ENCODE assay signal across 27 mouse cellular contexts in the genomic region with DNA sequence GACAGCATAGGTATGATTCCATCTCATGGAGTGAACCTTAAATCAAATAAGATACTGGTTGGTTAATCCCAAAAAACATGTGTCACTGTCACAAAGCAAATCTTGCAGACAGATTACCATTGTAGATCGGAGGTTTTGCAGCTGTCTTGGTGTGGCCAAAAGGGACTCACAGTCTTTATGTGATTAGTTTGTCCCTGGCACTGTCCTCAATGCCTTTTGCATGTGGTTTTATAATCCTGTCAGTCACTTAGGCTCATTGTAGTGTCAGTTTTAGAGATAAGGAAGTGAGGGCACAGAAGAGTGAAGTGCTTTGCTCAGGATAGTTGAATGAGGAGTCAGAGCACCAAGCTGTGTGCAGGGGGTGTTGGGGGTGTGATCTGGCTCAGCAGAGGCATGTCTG. TPM values are rescaled to one million over a fixed set of nuclear protein-coding genes. Genes with fewer than 3 reads are reported as not detected.
"Had no signal": no experiment of that assay in that cellular context is flagged by ENCODE, and none has a peak within 500 bp of the region (broad histone marks: within the 10 kb centered on the region; RNA-seq: fewer than 3 reads in every experiment).

No protein-coding gene starts in this region.

- H3K4me1 ChIP-seq: lung, embryonic 15.5 days; midbrain, embryonic 10.5 days; midbrain, embryonic 12.5 days; neural tube, embryonic 13.5 days; neural tube, embryonic 15.5 days; stomach, embryonic 15.5 days had no signal

- H3K27me3 ChIP-seq: lung, embryonic 15.5 days; midbrain, embryonic 12.5 days; neural tube, embryonic 13.5 days; neural tube, embryonic 15.5 days; stomach, embryonic 15.5 days had no signal

- H3K4me2 ChIP-seq: lung, embryonic 15.5 days; midbrain, embryonic 12.5 days; neural tube, embryonic 13.5 days; neural tube, embryonic 15.5 days; stomach, embryonic 15.5 days had no signal

- DNase-seq: liver, postnatal 0 days; lung, adult 2 months; lung, postnatal 14 days; lung, postnatal 36 days; midbrain, embryonic 14.5 days; retina, postnatal 1 day; right cerebral cortex, adult 18-20 months; right cerebral cortex, postnatal 25 days; thymus, adult 2 months; thymus, postnatal 25 days; thymus, postnatal 4 days had no signal

- H3K9ac ChIP-seq: liver, postnatal 0 days; lung, embryonic 15.5 days; midbrain, embryonic 12.5 days; neural tube, embryonic 13.5 days; neural tube, embryonic 15.5 days; stomach, embryonic 15.5 days had no signal

- H3K27ac ChIP-seq: lung, embryonic 15.5 days; macrophage; midbrain, embryonic 10.5 days; midbrain, embryonic 12.5 days; neural tube, embryonic 13.5 days; neural tube, embryonic 15.5 days; stomach, embryonic 15.5 days; stomach, postnatal 0 days had no signal

- ATAC-seq: liver, postnatal 0 days; lung, postnatal 0 days; midbrain, embryonic 16.5 days had no signal

- H3K9me3 ChIP-seq: lung, embryonic 15.5 days; midbrain, embryonic 10.5 days; midbrain, embryonic 12.5 days; neural tube, embryonic 13.5 days; neural tube, embryonic 15.5 days; stomach, embryonic 15.5 days had no signal

- H3K36me3 ChIP-seq: lung, embryonic 15.5 days; midbrain, embryonic 10.5 days; midbrain, embryonic 12.5 days; neural tube, embryonic 15.5 days; stomach, embryonic 15.5 days had no signal

- H3K4me3 ChIP-seq: lung, embryonic 15.5 days; midbrain, embryonic 10.5 days; midbrain, embryonic 12.5 days; myocyte; neural tube, embryonic 13.5 days; neural tube, embryonic 15.5 days; stomach, embryonic 15.5 days had no signal

RNA-seq across cellular contexts. Expression of a gene that starts 37.6 kb away (rescaled TPM):
- total RNA-seq: megakaryocyte, adult 5-6 weeks; megakaryocyte-erythroid progenitor cell, adult 5-6 weeks had no signal
- polyA plus RNA-seq: liver, postnatal 0 days; lung, adult 2 months; lung, embryonic 15.5 days; lung, postnatal 0 days; macrophage; midbrain, embryonic 10.5 days; midbrain, embryonic 12.5 days; midbrain, embryonic 14.5 days; midbrain, embryonic 16.5 days; myocyte; neural tube, embryonic 11.5 days; neural tube, embryonic 13.5 days; neural tube, embryonic 15.5 days; spleen, adult 2 months; stomach, embryonic 15.5 days; stomach, postnatal 0 days; thymus, adult 2 months; urinary bladder, adult 2 months had no signal
